Mouse (Mus musculus): ENCODE measurements at regions not wholly inside any gene's neighbourhood (a gene's known extent, or its start where the extent isn't known, plus 50 kb on each side); places are given as distances from the start of the nearest gene placed in this dataset.

DNA sequence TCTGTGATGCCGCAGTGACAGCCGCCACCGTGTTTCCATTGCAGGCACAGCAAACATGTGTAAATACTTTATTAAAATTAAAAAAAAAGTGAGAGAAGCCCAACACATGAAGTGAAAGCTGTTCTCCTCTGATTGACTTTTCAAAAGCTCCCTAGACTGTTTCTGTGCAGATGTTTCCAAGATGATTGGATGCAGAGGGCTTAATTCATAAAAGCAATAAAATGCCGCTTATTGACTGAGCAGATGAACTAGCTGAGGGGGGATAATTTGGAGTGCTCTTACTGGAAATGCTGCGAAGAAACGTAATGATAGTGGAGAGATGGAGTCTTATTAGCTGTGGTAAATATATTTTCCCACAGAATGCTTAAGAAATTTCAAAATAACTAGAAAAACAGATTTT lies 170.4 kb downstream of the Rnf144a start:
- no peak for ATAC-seq (replicated peaks; ENCODE audit: poor library complexity)

DNA sequence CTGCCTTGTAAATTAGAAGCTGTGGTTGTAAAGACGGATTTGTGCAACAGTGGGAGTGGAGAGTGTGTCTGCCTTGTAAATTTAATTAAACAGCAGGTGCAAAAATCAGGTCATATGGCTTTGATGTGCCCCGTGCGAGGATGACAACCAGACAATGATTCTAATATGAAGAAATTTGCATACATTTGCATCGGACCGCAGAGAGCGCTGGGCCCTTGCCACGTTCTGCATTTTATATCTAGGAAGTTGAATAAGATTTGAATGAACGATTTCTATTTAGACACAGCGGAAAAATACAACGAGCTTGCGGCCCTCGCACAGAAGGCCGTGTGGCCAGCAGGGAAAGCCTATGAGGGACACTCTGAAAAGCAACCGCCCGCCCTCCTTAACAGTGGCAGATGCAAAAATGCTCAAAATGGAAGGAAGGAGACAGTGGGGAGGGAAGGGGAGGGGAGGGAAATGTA lies 187.5 kb downstream of the Rnf144a start:
- ATAC-seq (replicated peaks; ENCODE audit: poor library complexity), result no peak

- peak; percentile 48; the same call in 1 of the 2 replicates for ATAC-seq (replicated peaks; ENCODE audit: poor library complexity)
Observed at GRCm38 (mm10) chr12:26226363-26226762, 188.7 kb downstream of the Rnf144a start.

- no peak for ATAC-seq (replicated peaks; ENCODE audit: poor library complexity)
Observed at GRCm38 (mm10) chr12:26212447-26212846, 202.6 kb downstream of the Rnf144a start.

- ATAC-seq (replicated peaks; ENCODE audit: poor library complexity), result no peak
Observed at GRCm38 (mm10) chr12:26211423-26211822, 203.6 kb downstream of the Rnf144a start.

GRCm38 (mm10) chr12:26206751-26207150 lies 208.3 kb downstream of the Rnf144a start:
- ATAC-seq (replicated peaks; ENCODE audit: poor library complexity), result peak; percentile 90

DNA sequence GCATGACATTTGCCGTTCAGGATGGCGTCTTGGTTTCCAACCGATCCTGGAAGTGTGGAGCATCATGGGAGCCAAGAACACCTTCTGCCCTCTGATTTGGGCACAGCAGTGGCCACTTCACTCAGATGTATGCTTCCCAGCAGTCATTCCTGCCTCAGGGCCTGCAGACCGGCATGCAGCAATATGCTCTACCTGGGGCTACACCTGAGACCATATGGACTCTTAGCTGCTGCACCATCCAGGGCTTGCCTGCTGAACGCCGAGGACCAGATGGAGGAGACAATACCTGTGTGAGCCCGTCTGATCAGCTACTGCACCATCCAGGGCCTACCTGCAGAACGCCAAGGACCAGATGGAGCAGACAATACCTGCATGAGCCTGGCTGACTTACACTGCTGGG lies 209.0 kb downstream of the Rnf144a start:
- ATAC-seq (replicated peaks; ENCODE audit: poor library complexity), result no peak

GRCm38 (mm10) chr12:26191982-26192576 lies 223.0 kb downstream of the Rnf144a start:
- ATAC-seq (replicated peaks; ENCODE audit: poor library complexity), result no peak

- no peak for ATAC-seq (replicated peaks; ENCODE audit: poor library complexity)
Observed at GRCm38 (mm10) chr12:26191268-26191981, 223.6 kb downstream of the Rnf144a start.

DNA sequence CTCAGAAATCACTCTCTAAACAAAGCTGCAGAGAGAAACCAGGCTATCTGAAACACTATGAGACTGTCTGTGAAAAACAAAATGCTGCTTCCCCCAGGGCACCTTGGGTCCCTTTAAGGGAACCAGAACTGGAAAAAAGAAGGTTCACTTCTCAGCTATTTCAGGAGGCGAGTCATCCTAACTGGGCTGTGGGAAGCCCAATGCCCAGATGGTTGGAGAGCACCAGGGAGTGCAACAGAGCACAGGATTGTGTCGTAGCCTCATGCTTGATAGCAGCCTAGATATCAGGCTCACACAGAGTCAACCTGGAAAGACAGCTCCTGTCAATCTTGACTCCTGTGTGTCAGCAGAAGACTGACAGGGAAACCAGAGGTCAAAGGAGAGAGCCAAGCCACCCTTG lies 226.1 kb downstream of the Rnf144a start:
- no peak for ATAC-seq (replicated peaks; ENCODE audit: poor library complexity)

DNA sequence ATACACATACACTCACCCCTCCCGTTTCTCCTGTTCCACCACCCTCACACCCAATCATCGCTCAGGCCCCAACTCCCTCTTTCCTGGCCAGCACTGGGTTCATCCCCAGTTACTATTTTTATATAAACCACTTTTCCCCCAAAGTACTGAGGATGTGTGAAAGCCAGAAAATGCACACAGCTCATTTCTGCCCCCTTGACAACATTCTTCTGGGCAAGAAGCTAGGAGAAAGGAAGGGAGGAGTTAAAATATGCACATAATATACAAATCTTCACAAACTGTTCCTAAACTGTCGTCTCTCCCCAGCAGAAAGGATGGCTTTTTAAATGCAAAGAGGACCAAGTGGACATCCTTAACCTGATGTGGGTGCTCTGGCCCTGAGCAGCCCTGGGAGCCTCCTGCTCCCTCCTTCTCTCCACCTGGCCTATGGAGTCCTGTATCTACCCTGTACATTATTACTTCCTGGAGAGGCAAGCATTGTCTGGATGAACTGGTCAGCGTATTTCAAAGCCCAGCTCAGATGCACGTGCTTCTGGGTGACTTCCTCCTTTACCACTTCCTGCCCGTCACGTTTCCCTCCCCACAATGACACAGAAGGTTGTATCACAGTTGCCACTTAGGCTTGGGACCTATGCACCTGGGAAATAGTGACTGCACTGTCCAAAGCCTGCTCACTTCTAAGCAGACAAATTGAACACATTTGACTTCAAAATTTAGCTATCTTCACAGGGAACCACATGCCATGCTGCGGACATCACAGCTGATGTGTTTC lies 227.8 kb downstream of the Rnf144a start:
- peak; percentile 83 for ATAC-seq (replicated peaks; ENCODE audit: poor library complexity)

- peak; percentile 81 for ATAC-seq (replicated peaks; ENCODE audit: poor library complexity)
Observed at GRCm38 (mm10) chr12:26184701-26185460, 230.2 kb downstream of the Rnf144a start.

DNA sequence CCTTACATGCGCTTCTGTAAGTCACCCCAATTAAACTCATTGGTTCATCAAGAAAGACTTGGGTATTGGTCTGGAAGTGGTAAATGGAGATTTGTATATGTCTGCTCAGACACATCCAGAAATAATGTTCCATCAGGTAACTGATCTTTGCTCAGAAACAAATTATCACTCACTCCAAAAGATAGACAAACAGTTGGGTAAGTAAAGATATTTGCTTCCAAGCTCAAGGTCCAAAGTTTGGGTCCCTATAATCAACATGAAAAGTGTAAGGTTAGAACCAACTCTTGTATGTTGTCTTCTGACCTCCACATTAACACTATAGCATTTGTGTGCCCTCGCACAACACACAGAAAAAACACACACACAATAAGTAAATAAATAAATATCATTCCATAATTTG lies 232.0 kb downstream of the Rnf144a start:
- no peak for ATAC-seq (replicated peaks; ENCODE audit: poor library complexity)

DNA sequence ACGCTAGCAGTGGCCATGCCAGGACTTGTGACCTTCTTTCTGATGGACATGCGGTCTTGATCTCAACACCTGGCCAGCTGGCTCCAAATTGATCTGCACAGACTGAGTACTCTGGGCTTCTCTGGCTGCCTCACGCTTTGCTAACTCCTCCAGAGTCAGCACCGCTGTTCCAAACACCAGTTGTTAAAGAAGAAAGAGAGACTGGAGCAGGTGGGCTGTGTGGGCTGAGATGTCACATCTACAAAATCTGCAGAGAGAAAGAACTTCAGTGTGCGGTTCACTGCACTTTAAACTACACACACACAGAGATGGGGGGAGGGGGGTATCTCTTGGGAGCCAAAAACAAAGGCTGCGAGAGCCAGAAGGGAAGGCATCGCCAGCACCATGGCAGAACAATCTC lies 234.2 kb downstream of the Rnf144a start:
- ATAC-seq (replicated peaks; ENCODE audit: poor library complexity), result no peak

GRCm38 (mm10) chr12:26176231-26176662 lies 238.8 kb downstream of the Rnf144a start:
- ATAC-seq (replicated peaks; ENCODE audit: poor library complexity), result no peak

DNA sequence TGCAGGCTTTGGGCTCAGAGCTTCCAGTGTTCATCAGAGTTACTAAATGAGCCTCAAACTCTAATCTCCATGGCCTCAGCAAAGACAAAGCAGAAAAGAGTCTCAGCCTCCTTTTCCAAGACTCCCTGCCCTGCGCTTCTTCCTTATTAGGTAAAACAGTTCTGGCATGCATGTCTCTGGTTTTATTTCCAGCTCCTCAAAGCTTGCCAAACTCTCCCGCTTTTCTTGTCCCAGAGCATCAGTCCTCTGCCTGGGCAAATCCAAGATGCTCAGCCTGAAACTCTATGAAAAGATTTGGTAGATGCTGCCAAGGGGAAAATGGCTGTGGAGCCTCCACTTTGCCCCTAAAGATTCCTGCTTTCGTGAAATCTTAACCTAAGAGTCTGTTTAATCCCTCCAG lies 251.6 kb downstream of the Rnf144a start:
- no peak for ATAC-seq (replicated peaks; ENCODE audit: poor library complexity)

- ATAC-seq (replicated peaks; ENCODE audit: poor library complexity), result no peak
Observed at GRCm38 (mm10) chr12:26160861-26161615, 254.0 kb downstream of the Rnf144a start.

- ATAC-seq (replicated peaks; ENCODE audit: poor library complexity), result no peak
Observed at GRCm38 (mm10) chr12:26152992-26153391, 262.1 kb downstream of the Rnf144a start.

DNA sequence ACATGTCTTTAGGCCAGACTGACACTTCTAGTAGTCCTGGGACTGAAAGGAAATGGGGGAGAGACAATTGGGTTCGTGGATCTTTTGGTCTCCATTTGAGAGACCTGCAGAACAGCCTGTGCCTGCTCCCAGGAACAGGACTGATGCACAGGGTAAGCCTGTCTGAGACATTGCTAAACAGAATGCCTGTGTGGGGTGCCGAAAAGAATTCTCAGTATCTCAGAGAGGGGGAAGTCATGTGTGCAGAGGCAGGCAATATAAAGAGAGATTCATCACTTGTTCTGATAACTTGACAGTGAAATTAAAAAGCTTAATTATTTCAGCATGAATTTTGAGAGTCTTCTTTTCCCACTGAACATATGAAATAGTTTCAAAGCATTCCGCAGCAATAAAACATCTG lies 268.7 kb downstream of the Rnf144a start:
- no peak for ATAC-seq (replicated peaks; ENCODE audit: poor library complexity)

GRCm38 (mm10) chr12:26145085-26145714 lies 269.9 kb downstream of the Rnf144a start:
- peak; percentile 95 for ATAC-seq (replicated peaks; ENCODE audit: poor library complexity)
